Mouse (Mus musculus): Measurements from ENCODE around the gene Olfr194.
"Not testable (repeated sequence)": the region's sequence is repeated elsewhere in the genome, so short reads cannot be mapped to it uniquely, and the experiment has no call there.

Olfr194 gene

DNA sequence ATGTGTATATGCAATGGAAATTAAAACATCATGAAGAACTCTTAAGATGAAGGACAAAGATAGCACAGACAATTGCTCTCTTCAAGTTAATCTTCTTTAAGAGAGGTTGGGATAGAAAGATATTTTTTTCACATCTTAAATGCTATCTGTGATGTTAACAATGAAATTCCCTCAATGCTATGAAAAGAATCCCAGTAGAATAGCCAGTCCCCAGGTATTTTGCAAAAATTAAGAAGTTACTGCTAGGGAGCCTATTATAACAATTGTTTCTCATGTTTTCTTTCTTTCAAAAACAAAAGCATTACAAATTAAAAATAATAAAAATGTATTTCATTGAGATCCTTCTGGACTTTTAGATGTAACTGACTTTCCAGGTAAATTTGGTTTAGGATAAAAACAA, at the start of gene Olfr194:
Gene Olfr194, minus strand, starts transcription at position 101 of the 400 bp plus-strand sequence.
- DNase-seq (ENCODE audit: low read depth, low spot score): no peak

- DNase-seq (ENCODE audit: low read depth, low spot score): no peak
These were observed 49.5 kb upstream of the Olfr194 start, which contains the start of gene Olfr196 for GRCm38 (mm10) chr16:59170354-59170753. Gene Olfr196, minus strand, starts transcription at chr16:59170454.

DNA sequence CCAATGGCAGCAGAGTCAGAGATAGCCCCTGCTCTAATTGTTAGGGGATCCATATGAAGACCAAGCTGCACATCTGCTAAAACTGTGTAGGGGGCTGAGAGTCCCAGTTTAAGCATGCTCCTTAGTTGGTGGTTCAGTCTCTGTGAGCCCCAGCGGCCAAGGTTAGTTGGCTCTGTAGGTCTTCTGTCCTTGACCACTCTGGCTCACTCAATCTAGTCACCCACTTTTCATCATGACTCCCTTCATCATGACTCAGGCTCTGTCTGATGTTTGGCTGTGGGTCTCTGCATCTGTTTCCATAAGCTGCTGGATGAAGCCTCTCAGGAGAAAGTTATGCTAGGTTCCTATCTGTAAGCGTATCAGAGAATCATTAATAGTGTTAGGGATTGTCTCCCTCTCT, 31.1 kb upstream of the Olfr194 start:
- DNase-seq (ENCODE audit: low read depth, low spot score): no peak

DNA sequence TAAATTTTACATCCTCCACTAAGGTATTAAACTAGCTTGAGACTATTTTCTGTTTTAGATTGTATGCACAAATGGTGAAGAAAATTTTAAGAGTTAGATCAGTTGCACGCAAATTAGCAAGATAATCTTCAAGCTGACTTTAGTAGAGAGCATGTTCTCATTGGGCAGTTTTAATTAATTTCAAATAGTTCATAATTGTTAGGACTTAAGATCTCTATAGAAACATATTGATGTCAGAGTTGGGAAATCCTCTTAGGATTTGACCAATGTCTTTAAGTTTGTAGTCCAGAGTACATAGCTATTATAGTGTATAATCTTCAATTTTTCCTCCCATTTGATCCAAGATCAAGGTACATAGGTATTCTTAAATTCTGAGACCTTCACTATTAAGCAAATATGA, 25.9 kb upstream of the Olfr194 start, which contains the start of gene Olfr195:
Gene Olfr195, plus strand, starts transcription at position 301 of the 400 bp plus-strand sequence.
- DNase-seq (ENCODE audit: low read depth, low spot score): no peak

DNA sequence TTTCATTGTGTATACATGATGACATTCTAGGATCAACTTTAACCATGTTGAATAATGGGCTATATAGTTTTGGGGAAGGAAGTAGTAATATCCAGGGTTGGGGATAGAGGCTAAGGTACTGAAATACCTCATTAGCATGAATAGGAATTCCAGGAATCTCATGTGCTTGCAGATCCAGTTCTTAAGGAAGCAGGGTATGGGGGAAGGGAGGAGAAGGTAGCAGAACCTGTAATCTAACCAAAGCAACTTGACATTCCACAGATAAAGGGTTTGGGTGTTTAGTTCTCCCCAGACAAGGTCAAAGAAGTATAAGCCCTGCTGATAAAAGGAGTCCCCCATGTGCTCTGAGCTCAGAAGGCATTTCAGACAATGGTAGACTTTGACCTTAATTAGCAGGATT, 20.2 kb upstream of the Olfr194 start:
- no peak for DNase-seq (ENCODE audit: low read depth, low spot score)

GRCm38 (mm10) chr16:59130740-59131139, 9.9 kb upstream of the Olfr194 start:
- no peak for DNase-seq (ENCODE audit: low read depth, low spot score)

DNA sequence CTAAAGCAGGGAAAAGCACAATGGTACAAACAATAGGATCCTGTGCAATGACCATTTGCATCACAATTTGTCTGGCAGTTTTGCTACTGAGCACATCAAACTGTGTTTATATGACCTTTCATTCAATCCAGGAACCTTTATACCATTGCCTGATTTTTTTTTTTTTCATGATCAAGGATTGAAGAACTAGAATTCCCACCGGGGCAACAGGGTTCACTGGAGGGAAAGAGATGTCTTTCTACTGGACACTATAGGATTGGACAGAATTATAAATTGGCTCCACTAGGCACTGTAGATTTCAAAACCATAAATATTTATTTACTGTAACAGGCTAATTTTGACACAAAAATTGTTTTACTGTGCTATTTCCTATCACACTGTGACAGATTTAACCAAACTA, 9.1 kb downstream of the Olfr194 start, which contains the start of gene Olfr193:
Gene Olfr193, minus strand, starts transcription at position 101 of the 400 bp plus-strand sequence.
- no peak for DNase-seq (ENCODE audit: low read depth, low spot score)

DNA sequence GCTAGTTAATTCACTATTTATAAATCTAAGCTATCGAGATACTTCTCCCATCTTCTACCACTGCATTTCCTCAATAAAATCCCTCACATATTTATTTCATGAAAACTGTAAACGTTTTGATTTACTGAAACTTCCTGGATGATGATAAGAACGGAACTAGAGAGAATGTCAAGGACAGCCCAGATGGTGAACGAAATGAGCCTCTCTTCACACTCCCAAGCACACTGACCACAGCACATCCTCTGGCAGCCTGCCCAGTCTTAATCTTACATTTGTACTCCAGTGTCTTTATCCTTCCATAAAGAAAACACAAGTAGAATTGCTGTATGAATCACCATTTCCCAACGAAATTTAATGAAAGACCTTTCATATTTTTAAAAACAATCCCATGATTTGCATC, 12.3 kb downstream of the Olfr194 start:
- not testable (repeated sequence) for DNase-seq (ENCODE audit: low read depth, low spot score)

GRCm38 (mm10) chr16:59105312-59105711, 15.6 kb downstream of the Olfr194 start:
- no peak for DNase-seq (ENCODE audit: low read depth, low spot score)

DNA sequence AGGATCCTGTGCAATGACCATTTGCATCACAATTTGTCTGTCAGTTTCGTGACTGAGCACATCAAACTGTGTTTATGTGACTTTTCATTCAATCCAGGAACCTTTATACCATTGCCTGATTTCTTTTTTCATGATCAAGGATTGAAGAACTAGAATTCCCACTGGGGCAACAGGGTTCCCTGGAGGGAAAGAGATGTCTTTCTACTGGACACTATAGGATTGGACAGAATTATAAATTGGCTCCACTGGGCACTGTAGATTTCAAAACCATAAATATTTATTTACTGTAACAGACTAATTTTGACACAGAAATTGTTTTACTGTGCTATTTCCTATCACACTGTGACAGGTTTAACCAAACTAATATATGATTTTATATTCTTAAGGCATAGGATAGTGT, 31.1 kb downstream of the Olfr194 start, which contains the start of gene Olfr191:
Gene Olfr191, minus strand, starts transcription at position 101 of the 400 bp plus-strand sequence.
- DNase-seq (ENCODE audit: low read depth, low spot score): not testable (repeated sequence)

DNA sequence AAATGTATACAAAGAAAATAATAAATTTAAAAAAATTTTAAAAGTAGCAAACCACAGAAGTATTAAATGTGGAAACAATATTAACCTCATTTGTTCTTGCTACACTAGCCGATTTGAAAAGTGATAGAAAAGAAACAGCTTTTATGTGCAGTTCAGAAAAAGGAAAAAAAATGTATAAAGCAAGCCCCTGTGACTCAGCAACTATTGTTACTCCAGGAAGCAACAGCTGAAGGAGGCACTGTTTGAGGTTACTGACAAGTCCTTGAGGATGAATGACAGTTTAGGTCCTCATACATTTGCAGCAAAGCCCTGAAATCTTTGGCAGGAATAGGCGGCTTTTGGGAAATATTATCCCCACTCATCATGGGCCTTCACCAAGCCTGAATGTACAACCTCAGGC, 39.8 kb downstream of the Olfr194 start:
- not testable (repeated sequence) for DNase-seq (ENCODE audit: low read depth, low spot score)

DNA sequence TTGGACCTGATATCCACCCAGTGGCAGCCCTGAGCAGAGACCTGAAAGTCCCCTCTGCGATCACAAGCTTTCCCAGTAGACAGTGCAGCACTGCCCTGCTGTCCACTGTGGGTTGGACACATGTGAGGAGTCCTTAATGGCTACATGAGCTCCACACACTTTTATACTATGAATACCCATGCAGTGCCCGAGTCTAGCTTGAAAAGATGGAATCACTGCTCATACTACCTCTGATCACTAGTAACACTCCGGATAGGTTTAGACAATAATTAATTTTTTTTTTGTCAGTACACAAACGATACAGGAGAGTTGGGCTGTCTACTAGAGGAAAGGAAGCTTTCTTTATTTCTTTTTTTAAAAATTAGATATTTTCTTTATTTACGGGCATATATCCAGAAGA, 43.0 kb downstream of the Olfr194 start, which contains the start of gene Olfr190:
Gene Olfr190, minus strand, starts transcription at position 101 of the 400 bp plus-strand sequence.
- no peak for DNase-seq (ENCODE audit: low read depth, low spot score)

DNA sequence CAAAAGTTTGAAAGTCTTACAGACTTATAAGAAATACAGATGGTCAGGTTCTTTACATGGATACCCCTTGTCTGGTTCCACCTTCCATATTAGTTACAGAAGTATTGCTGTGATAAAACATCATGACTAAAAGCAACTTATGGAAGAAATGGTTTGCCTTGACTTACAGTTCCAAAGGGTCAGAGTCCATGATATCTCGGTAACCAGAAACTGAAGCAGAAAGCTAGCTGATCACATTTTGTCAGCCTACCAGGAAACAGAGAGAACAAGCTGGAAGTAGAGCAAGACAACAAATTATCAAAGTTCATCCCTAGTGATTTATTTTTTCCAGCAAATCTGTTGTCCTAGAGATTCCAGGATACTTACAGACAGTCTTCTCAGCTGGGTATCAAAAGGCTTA, 47.3 kb downstream of the Olfr194 start:
- no peak for DNase-seq (ENCODE audit: low read depth, low spot score)

DNA sequence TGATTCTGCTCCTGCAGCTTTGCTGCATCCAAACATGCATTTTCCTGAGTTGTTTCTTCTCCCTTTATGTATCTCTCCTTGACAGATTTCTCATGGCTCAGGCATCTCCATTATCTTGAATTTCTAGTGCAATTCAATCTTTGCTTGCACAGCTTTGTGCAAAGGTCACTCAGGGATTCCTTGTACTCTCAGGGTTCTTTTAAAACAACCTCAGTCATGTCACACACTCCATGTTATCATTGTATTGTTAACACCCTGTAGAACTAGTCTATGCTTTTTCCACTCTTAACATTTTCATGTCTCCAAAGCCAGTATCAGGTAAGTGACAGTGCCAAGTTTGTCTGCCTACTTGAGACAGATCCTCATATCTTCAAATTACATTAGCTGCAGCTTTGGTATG, 49.1 kb downstream of the Olfr194 start:
- DNase-seq (ENCODE audit: low read depth, low spot score): no peak

All from retina, postnatal 7 days (tissue).